Mouse (Mus musculus) brain, adult 2 months (tissue): Measurements from ENCODE around the gene Cntn5.

Experiments used
- DNase-seq: peaks from one replicate; pipeline ENCODE4 v3.0.0; 2011; ENCODE audit warnings: low read depth, low spot score

The Cntn5 gene

GRCm38 (mm10) chr9:10229716-10230115 is 674.9 kb downstream of the Cntn5 start:
- DNase-seq = peak; percentile 82

GRCm38 (mm10) chr9:10226013-10226412 is 678.6 kb downstream of the Cntn5 start:
- DNase-seq = peak; percentile 88

GRCm38 (mm10) chr9:10186063-10186462 is 718.5 kb downstream of the Cntn5 start:
- no peak for DNase-seq

GRCm38 (mm10) chr9:10170526-10170925 is 734.0 kb downstream of the Cntn5 start:
- no peak for DNase-seq

GRCm38 (mm10) chr9:10121350-10122057 is 783.1 kb downstream of the Cntn5 start:
- DNase-seq = no peak

- DNase-seq = no peak
Observed at GRCm38 (mm10) chr9:10116581-10116980, 788.0 kb downstream of the Cntn5 start.

- no peak for DNase-seq
Observed at GRCm38 (mm10) chr9:10109156-10109555, 795.4 kb downstream of the Cntn5 start.

GRCm38 (mm10) chr9:10107861-10108260 is 796.7 kb downstream of the Cntn5 start:
- no peak for DNase-seq

GRCm38 (mm10) chr9:10101812-10102440 is 802.6 kb downstream of the Cntn5 start:
- no peak for DNase-seq

- DNase-seq = no peak
Observed at GRCm38 (mm10) chr9:10076282-10076681, 828.3 kb downstream of the Cntn5 start.

- DNase-seq = no peak
Observed at GRCm38 (mm10) chr9:10073401-10073800, 831.2 kb downstream of the Cntn5 start.

GRCm38 (mm10) chr9:10072860-10073259 is 831.7 kb downstream of the Cntn5 start:
- no peak for DNase-seq

- DNase-seq = no peak
Observed at GRCm38 (mm10) chr9:10071271-10071670, 833.3 kb downstream of the Cntn5 start.

- DNase-seq = no peak
Observed at GRCm38 (mm10) chr9:10044969-10045789, 859.4 kb downstream of the Cntn5 start.

- DNase-seq = peak; percentile 65
Observed at GRCm38 (mm10) chr9:10043001-10043400, 861.6 kb downstream of the Cntn5 start.

GRCm38 (mm10) chr9:10015129-10015528 is 889.4 kb downstream of the Cntn5 start:
- DNase-seq = no peak

- DNase-seq = no peak
Observed at GRCm38 (mm10) chr9:9984028-9984427, 920.5 kb downstream of the Cntn5 start.

GRCm38 (mm10) chr9:9983220-9983619 is 921.4 kb downstream of the Cntn5 start:
- DNase-seq = no peak

- no peak for DNase-seq
Observed at GRCm38 (mm10) chr9:9965370-9965769, 939.2 kb downstream of the Cntn5 start.

- DNase-seq = peak; percentile 30
Observed at GRCm38 (mm10) chr9:9960610-9961172, 943.9 kb downstream of the Cntn5 start.

GRCm38 (mm10) chr9:9949346-9949745 is 955.2 kb downstream of the Cntn5 start:
- DNase-seq = peak; percentile 49

- DNase-seq = peak; percentile 26
Observed at GRCm38 (mm10) chr9:9944872-9945271, 959.7 kb downstream of the Cntn5 start.
